Mouse (Mus musculus) spleen, postnatal 10 days (tissue): ENCODE results near the gene Cyp4a31.
A peak's percentile ranks its signal among the peaks of the same experiment; 100 is the strongest.
"Not testable (repeated sequence)": the region's sequence is repeated elsewhere in the genome, so short reads cannot be mapped to it uniquely, and the experiment has no call there.

Experiments used
- DNase-seq, 2 experiments: peaks; one replicate each; pipeline ENCODE4 v3.0.0; 2021 to 2022; ENCODE audit warnings: low spot score in 2 of 2

Cyp4a31 gene

GRCm38 (mm10) chr4:115563401-115563800, at the start of gene Cyp4a31:
Gene Cyp4a31 (plus strand): TSS chr4:115563649.
- no peak for DNase-seq

- not testable (repeated sequence) for DNase-seq
These were observed 49.5 kb upstream of the Cyp4a31 start for GRCm38 (mm10) chr4:115513964-115514363.

GRCm38 (mm10) chr4:115518000-115518399, 45.4 kb upstream of the Cyp4a31 start, which contains the start of gene Cyp4a10:
Gene Cyp4a10 (plus strand): TSS chr4:115518264.
- DNase-seq, result not testable (repeated sequence)

- DNase-seq, result no peak
These were observed 44.0 kb upstream of the Cyp4a31 start for GRCm38 (mm10) chr4:115519444-115519843.

GRCm38 (mm10) chr4:115521766-115522165, 41.7 kb upstream of the Cyp4a31 start:
- no peak for DNase-seq

GRCm38 (mm10) chr4:115545101-115545500, 18.3 kb upstream of the Cyp4a31 start:
- DNase-seq, result no peak

- DNase-seq, result no peak
These were observed 17.2 kb upstream of the Cyp4a31 start for GRCm38 (mm10) chr4:115546141-115546828.

GRCm38 (mm10) chr4:115552726-115553125, 10.7 kb upstream of the Cyp4a31 start:
- no peak for DNase-seq

- no peak for DNase-seq
These were observed 7.9 kb upstream of the Cyp4a31 start for GRCm38 (mm10) chr4:115555513-115555912.

- no peak for DNase-seq
These were observed 5.4 kb upstream of the Cyp4a31 start for GRCm38 (mm10) chr4:115557861-115558561.

- DNase-seq, result not testable (repeated sequence)
These were observed 2.2 kb upstream of the Cyp4a31 start for GRCm38 (mm10) chr4:115561236-115561635.

- not testable (repeated sequence) for DNase-seq
These were observed 1.2 kb downstream of the Cyp4a31 start for GRCm38 (mm10) chr4:115564469-115565225.

GRCm38 (mm10) chr4:115575255-115575654, 11.8 kb downstream of the Cyp4a31 start:
- DNase-seq, result no peak

- no peak for DNase-seq
These were observed 12.3 kb downstream of the Cyp4a31 start for GRCm38 (mm10) chr4:115575776-115576175.

GRCm38 (mm10) chr4:115583036-115583435, 19.6 kb downstream of the Cyp4a31 start:
- peak; percentile 28 to 54 for DNase-seq

GRCm38 (mm10) chr4:115596357-115596756, 32.9 kb downstream of the Cyp4a31 start:
- no peak for DNase-seq

- DNase-seq, result no peak
These were observed 33.4 kb downstream of the Cyp4a31 start for GRCm38 (mm10) chr4:115596824-115597336.

- DNase-seq, result not testable (repeated sequence)
These were observed 37.2 kb downstream of the Cyp4a31 start, which contains the start of gene Cyp4a32 for GRCm38 (mm10) chr4:115600611-115601010. Gene Cyp4a32 (plus strand): TSS chr4:115600969.

GRCm38 (mm10) chr4:115614005-115614404, 50.6 kb downstream of the Cyp4a31 start:
- no peak for DNase-seq

- not testable (repeated sequence) for DNase-seq
These were observed 62.1 kb downstream of the Cyp4a31 start for GRCm38 (mm10) chr4:115625560-115625959.
